Mouse (Mus musculus) forebrain, embryonic 13.5 days (tissue): ENCODE results near the gene Gk5. TPM values are rescaled to one million over a fixed set of nuclear protein-coding genes. Genes with fewer than 3 reads are reported as not detected.
"Not testable (repeated sequence)": the region's sequence is repeated elsewhere in the genome, so short reads cannot be mapped to it uniquely, and the experiment has no call there.

ENCODE experiments used
- ATAC-seq: fragments of 200-750 bp; cut with Nextera tagmentation; 2 replicates; pipeline ENCODE4 v1.8.0; 2017
- H3K27ac ChIP-seq: fragments of 300-500 bp; sonication (generic); 2 replicates; pipeline ENCODE4 v1.5.1; 2015; ENCODE audit warnings: inconsistent platforms, mild to moderate bottlenecking, moderate library complexity
- H3K27me3 ChIP-seq: fragments of 300-500 bp; sonication (generic); 2 replicates; pipeline ENCODE4 v1.6.1; 2015; ENCODE audit warnings: mild to moderate bottlenecking, inconsistent platforms
- H3K36me3 ChIP-seq: fragments of 300-500 bp; sonication (generic); 2 replicates; pipeline ENCODE4 v1.6.1; 2015; ENCODE audit warnings: mild to moderate bottlenecking, inconsistent platforms; ENCODE audit not compliant: poor library complexity, severe bottlenecking
- H3K4me1 ChIP-seq: fragments of 300-500 bp; sonication (generic); 2 replicates; pipeline ENCODE4 v1.6.1; 2015; ENCODE audit warnings: inconsistent platforms
- H3K4me2 ChIP-seq: fragments of 300-500 bp; sonication (generic); 2 replicates; pipeline ENCODE4 v1.6.1; 2015; ENCODE audit warnings: inconsistent platforms, mild to moderate bottlenecking, moderate library complexity
- H3K4me3 ChIP-seq: fragments of 300-500 bp; sonication (generic); 2 replicates; pipeline ENCODE4 v1.5.1; 2015; ENCODE audit warnings: mild to moderate bottlenecking, inconsistent platforms
- H3K9ac ChIP-seq: fragments of 300-500 bp; sonication (generic); 2 replicates; pipeline ENCODE4 v1.6.1; 2015; ENCODE audit warnings: mild to moderate bottlenecking, inconsistent platforms
- H3K9me3 ChIP-seq: fragments of 300-500 bp; sonication (generic); replicated peaks from 2 replicates; pipeline ENCODE4 v1.6.1; 2016; ENCODE audit warnings: inconsistent platforms
- WGBS: fragments of 180-500 bp; shearing (Covaris S2); methylation state at CpG from one replicate; pipeline ENCODE4 v1.1.7; 2015; 5-methylcytosine and 5-hydroxymethylcytosine counted together
- polyA plus RNA-seq: library from polyadenylated mRNA; unstranded; fragments of >200 nt; fragmentation: Nextera tagmentation; extraction: Ambion mirVana; gene quantifications from 2 replicates; pipeline ENCODE4 v1.2.1, GENCODE M21; 2015

Gene Gk5
- polyA plus RNA-seq = 1.9 and 2.1 TPM in 2 replicates

GRCm38 (mm10) chr9:96118861-96119772 is at the start of gene Gk5:
Gene Gk5 (plus strand): TSS chr9:96119362.
- Histone ChIP-seq H3K9me3 (no peaks in the 10 kb centered on the region), H3K4me2 (peak within 1 kb of the TSS; percentile 73), H3K27me3 (0 out of 2 replicates have a peak, but pooled peaks cover 2% of the 10 kb centered on the region), H3K9ac (peak within 1 kb of the TSS; percentile 69), H3K4me1 (peaks cover 5% of the 10 kb centered on the region; the same call in 1 of the 2 replicates), H3K36me3 (no peaks in the 10 kb centered on the region), H3K4me3 (peak within 1 kb of the TSS; percentile 62), H3K27ac (no peak within 1 kb of the TSS)
- peak; percentile 98 for ATAC-seq
- under 1% methylated on average over 67 of the region's 76 CpGs for WGBS

GRCm38 (mm10) chr9:96078752-96079315 is 40.3 kb upstream of the Gk5 start:
- H3K27ac ChIP-seq = no peak overlapping the region
- WGBS = 97% methylated on average over 13 of the region's 13 CpGs
- H3K27me3 ChIP-seq = no peaks in the 10 kb centered on the region
- H3K4me2 ChIP-seq = no peak overlapping the region
- H3K9me3 ChIP-seq = no peaks in the 10 kb centered on the region
- H3K36me3 ChIP-seq = no peaks in the 10 kb centered on the region
- no peak for ATAC-seq
- H3K9ac ChIP-seq = no peak overlapping the region
- no peak overlapping the region for H3K4me3 ChIP-seq
- no peaks in the 10 kb centered on the region for H3K4me1 ChIP-seq

- Histone ChIP-seq H3K9me3 (no peaks in the 10 kb centered on the region), H3K4me3 (no peak overlapping the region), H3K27me3 (no peaks in the 10 kb centered on the region), H3K27ac (no peak overlapping the region), H3K4me1 (no peaks in the 10 kb centered on the region), H3K9ac (no peak overlapping the region), H3K36me3 (no peaks in the 10 kb centered on the region), H3K4me2 (no peak overlapping the region)
- no peak for ATAC-seq
- 93% methylated on average over 6 of the region's 6 CpGs for WGBS
These were observed 33.9 kb upstream of the Gk5 start for GRCm38 (mm10) chr9:96085293-96085692.

- Histone ChIP-seq H3K9me3 (no peaks in the 10 kb centered on the region), H3K4me2 (no peak overlapping the region), H3K9ac (no peak overlapping the region), H3K36me3 (no peaks in the 10 kb centered on the region), H3K27ac (no peak overlapping the region), H3K4me3 (no peak overlapping the region), H3K27me3 (no peaks in the 10 kb centered on the region), H3K4me1 (no peaks in the 10 kb centered on the region)
- ATAC-seq = no peak
- WGBS = 83% methylated on average over 2 of the region's 2 CpGs
These were observed 31.5 kb upstream of the Gk5 start for GRCm38 (mm10) chr9:96087671-96088070.

- H3K9me3 ChIP-seq, H3K27ac ChIP-seq, H3K4me1 ChIP-seq, H3K36me3 ChIP-seq, ATAC-seq, H3K9ac ChIP-seq, H3K4me2 ChIP-seq, H3K27me3 ChIP-seq, H3K4me3 ChIP-seq: not testable (repeated sequence)
- WGBS = 75% methylated on average over 3 of the region's 3 CpGs
These were observed 30.7 kb upstream of the Gk5 start for GRCm38 (mm10) chr9:96088456-96088855.

GRCm38 (mm10) chr9:96092637-96093036 is 26.5 kb upstream of the Gk5 start:
- H3K27ac ChIP-seq, H3K4me3 ChIP-seq, H3K4me2 ChIP-seq, H3K27me3 ChIP-seq, H3K9ac ChIP-seq, H3K36me3 ChIP-seq, ATAC-seq, H3K4me1 ChIP-seq: not testable (repeated sequence)
- H3K9me3 ChIP-seq = peaks cover 21% of the 10 kb centered on the region; the same call in 1 of the 2 replicates
- WGBS = 89% methylated on average over 10 of the region's 10 CpGs

- no peaks in the 10 kb centered on the region for H3K4me1 ChIP-seq
- H3K4me3 ChIP-seq = no peak overlapping the region
- H3K27me3 ChIP-seq = no peaks in the 10 kb centered on the region
- no peak overlapping the region for H3K4me2 ChIP-seq
- H3K9ac ChIP-seq = no peak overlapping the region
- H3K9me3 ChIP-seq = peaks cover 26% of the 10 kb centered on the region
- no peaks in the 10 kb centered on the region for H3K36me3 ChIP-seq
- 88% methylated on average over 1 of the region's 1 CpGs for WGBS
- H3K27ac ChIP-seq = no peak overlapping the region
- ATAC-seq = no peak
These were observed 25.9 kb upstream of the Gk5 start for GRCm38 (mm10) chr9:96093221-96093620.

GRCm38 (mm10) chr9:96094341-96094740 is 24.8 kb upstream of the Gk5 start:
- Histone ChIP-seq H3K9ac (no peak overlapping the region), H3K9me3 (peaks cover 34% of the 10 kb centered on the region), H3K4me2 (no peak overlapping the region), H3K4me3 (no peak overlapping the region), H3K27me3 (no peaks in the 10 kb centered on the region), H3K36me3 (no peaks in the 10 kb centered on the region), H3K4me1 (no peaks in the 10 kb centered on the region), H3K27ac (no peak overlapping the region)
- ATAC-seq = no peak
- 64% methylated on average over 1 of the region's 1 CpGs for WGBS

- no peak overlapping the region for H3K9ac ChIP-seq
- H3K27ac ChIP-seq = no peak overlapping the region
- no peaks in the 10 kb centered on the region for H3K36me3 ChIP-seq
- H3K4me1 ChIP-seq = no peaks in the 10 kb centered on the region
- H3K4me3 ChIP-seq = no peak overlapping the region
- peaks cover 42% of the 10 kb centered on the region for H3K9me3 ChIP-seq
- no peak overlapping the region for H3K4me2 ChIP-seq
- 77% methylated on average over 1 of the region's 1 CpGs for WGBS
- no peaks in the 10 kb centered on the region for H3K27me3 ChIP-seq
- no peak for ATAC-seq
These were observed 24.0 kb upstream of the Gk5 start for GRCm38 (mm10) chr9:96095192-96095591.

- Histone ChIP-seq H3K36me3 (no peaks in the 10 kb centered on the region), H3K4me2 (no peak overlapping the region), H3K9me3 (peaks cover 24% of the 10 kb centered on the region), H3K4me3 (no peak overlapping the region), H3K4me1 (no peaks in the 10 kb centered on the region), H3K27me3 (no peaks in the 10 kb centered on the region), H3K27ac (no peak overlapping the region), H3K9ac (no peak overlapping the region)
- 89% methylated on average over 8 of the region's 8 CpGs for WGBS
- ATAC-seq = no peak
These were observed 16.3 kb upstream of the Gk5 start for GRCm38 (mm10) chr9:96102846-96103245.

- Histone ChIP-seq H3K4me1 (no peaks in the 10 kb centered on the region), H3K36me3 (no peaks in the 10 kb centered on the region), H3K4me3 (no peak overlapping the region), H3K27ac (no peak overlapping the region), H3K27me3 (no peaks in the 10 kb centered on the region), H3K9ac (no peak overlapping the region), H3K4me2 (no peak overlapping the region), H3K9me3 (no peaks in the 10 kb centered on the region)
- no peak for ATAC-seq
- 88% methylated on average over 3 of the region's 3 CpGs for WGBS
These were observed 6.2 kb upstream of the Gk5 start for GRCm38 (mm10) chr9:96112879-96113361.

- WGBS = 88% methylated on average over 6 of the region's 6 CpGs
- Histone ChIP-seq H3K4me1 (peaks cover 5% of the 10 kb centered on the region; the same call in 1 of the 2 replicates), H3K36me3 (no peaks in the 10 kb centered on the region), H3K4me2 (no peak overlapping the region), H3K9me3 (no peaks in the 10 kb centered on the region), H3K9ac (no peak overlapping the region), H3K4me3 (no peak overlapping the region), H3K27ac (no peak overlapping the region), H3K27me3 (0 out of 2 replicates have a peak, but pooled peaks cover 2% of the 10 kb centered on the region)
- ATAC-seq = no peak
These were observed 2.4 kb upstream of the Gk5 start for GRCm38 (mm10) chr9:96116801-96117200.
